Mouse (Mus musculus): Measurements from ENCODE around the gene Crebbp. TPM values are rescaled to one million over a fixed set of nuclear protein-coding genes. Genes with fewer than 3 reads are reported as not detected.

Gene Crebbp
- polyA plus RNA-seq, 1 experiment from 2014 or later = 45.7 TPM

GRCm38 (mm10) chr16:4035575-4035974 lies 178.2 kb downstream of the Crebbp start:
- no peak overlapping the region for H3K9ac ChIP-seq
- peaks cover 45% of the 10 kb centered on the region for H3K36me3 ChIP-seq
- no peaks in the 10 kb centered on the region for H3K27me3 ChIP-seq
- WGBS = 90% methylated on average over 2 of the region's 2 CpGs
- no peaks in the 10 kb centered on the region for H3K4me1 ChIP-seq
- no peak for ATAC-seq (ENCODE audit: low FRiP score)
- no peak overlapping the region for H3K4me2 ChIP-seq (replicated peaks)
- H3K4me3 ChIP-seq = no peak overlapping the region
- H3K9me3 ChIP-seq (replicated peaks) = no peaks in the 10 kb centered on the region
- H3K27ac ChIP-seq = no peak overlapping the region

DNA sequence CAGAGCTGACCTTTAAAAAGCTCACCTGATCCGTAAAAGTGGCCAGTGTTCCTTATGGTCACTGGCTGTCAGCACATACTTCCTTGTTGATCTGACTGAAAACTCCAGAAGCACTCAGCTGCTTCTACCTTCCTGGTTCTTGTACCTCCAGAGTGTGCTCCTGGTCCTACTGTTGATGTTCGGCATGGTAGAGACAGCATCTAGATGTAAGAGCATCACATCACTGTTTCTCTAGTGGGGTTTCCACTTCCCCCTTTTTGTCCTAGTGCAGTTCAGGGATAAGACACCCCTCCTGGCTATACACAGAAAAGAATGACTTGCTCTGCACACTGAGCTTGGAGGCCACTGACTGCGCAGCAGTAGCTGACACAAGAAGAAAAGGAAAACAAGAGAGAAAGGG lies 179.3 kb downstream of the Crebbp start:
- Histone ChIP-seq H3K27me3 (no peaks in the 10 kb centered on the region), H3K4me3 (no peak overlapping the region), H3K36me3 (peaks cover 34% of the 10 kb centered on the region), H3K27ac (no peak overlapping the region), H3K4me1 (no peaks in the 10 kb centered on the region), H3K4me2 (replicated peaks) (no peak overlapping the region), H3K9me3 (replicated peaks) (no peaks in the 10 kb centered on the region), H3K9ac (no peak overlapping the region)
- WGBS = 88% methylated on average over 3 of the region's 3 CpGs
- ATAC-seq (ENCODE audit: low FRiP score) = no peak

GRCm38 (mm10) chr16:4033971-4034370 lies 179.8 kb downstream of the Crebbp start:
- Histone ChIP-seq H3K36me3 (peaks cover 29% of the 10 kb centered on the region), H3K4me3 (no peak overlapping the region), H3K4me2 (replicated peaks) (no peak overlapping the region), H3K9ac (no peak overlapping the region), H3K9me3 (replicated peaks) (no peaks in the 10 kb centered on the region), H3K27ac (no peak overlapping the region), H3K27me3 (no peaks in the 10 kb centered on the region), H3K4me1 (no peaks in the 10 kb centered on the region)
- no peak for ATAC-seq (ENCODE audit: low FRiP score)
- 69% methylated on average over 5 of the region's 5 CpGs for WGBS

DNA sequence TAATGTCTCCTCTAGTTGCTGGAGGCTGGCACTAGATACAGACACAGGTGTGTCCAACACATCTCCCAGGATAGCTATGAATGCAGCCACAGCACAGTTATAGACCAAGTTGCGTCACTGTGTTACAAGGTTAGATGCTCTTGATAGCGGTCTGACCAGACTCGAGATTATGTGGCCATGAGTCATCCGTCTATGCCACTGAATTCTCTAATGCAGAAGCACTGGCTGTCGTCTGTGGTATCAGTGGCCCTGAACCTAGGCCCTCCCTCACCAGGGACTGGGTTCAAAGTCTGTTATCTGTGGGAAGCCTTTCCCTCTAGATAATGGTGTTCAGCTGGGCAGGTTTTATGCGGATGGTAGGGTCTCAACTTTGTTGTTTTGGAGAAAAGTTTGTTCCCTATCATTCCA lies 181.5 kb downstream of the Crebbp start:
- Histone ChIP-seq H3K9ac (no peak overlapping the region), H3K4me3 (no peak overlapping the region), H3K27ac (no peak overlapping the region), H3K36me3 (peaks cover 12% of the 10 kb centered on the region), H3K4me2 (replicated peaks) (no peak overlapping the region), H3K9me3 (replicated peaks) (no peaks in the 10 kb centered on the region), H3K27me3 (no peaks in the 10 kb centered on the region), H3K4me1 (no peaks in the 10 kb centered on the region)
- WGBS = 88% methylated on average over 6 of the region's 6 CpGs
- ATAC-seq (ENCODE audit: low FRiP score) = no peak

DNA sequence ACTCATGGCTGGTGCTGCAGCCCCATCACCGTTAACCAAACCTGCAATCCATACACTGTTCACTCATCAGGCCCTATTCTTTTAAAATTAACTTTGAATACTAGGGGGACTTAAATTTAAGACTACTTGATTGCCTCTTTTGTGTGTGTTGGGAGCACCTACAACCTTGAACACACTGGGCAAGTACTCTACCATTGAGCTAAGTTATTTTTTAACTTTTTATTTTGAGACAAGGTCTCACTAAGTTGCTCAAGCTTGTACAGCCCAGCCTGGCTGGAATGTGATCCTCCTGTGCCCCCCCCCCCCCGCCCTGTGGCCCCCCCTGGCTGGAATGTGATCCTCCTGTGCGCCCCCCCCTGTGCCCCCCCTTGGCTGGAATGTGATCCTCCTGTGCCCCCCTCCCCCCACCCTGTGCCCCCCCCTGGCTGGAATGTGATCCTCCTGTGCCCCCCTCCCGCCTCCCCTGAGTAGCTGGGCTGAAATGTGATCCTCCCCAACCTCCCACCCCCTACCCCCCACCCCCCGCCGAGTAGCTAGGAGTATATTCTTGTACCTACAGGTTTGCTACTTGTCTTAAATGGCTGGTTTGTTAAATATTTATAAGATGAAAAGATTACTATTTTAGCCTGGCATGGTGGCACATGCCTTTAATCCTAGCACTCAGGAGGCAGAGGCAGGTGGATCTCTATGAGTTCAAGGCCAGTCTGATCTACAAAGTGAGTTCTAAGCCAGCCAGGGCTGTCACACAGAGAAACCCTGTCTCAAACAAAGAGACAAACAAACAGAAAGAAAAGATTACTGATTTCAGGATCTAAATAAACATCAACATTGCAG lies 182.1 kb downstream of the Crebbp start:
- Histone ChIP-seq H3K4me1 (no peaks in the 10 kb centered on the region), H3K4me3 (no peak overlapping the region), H3K9me3 (replicated peaks) (no peaks in the 10 kb centered on the region), H3K4me2 (replicated peaks) (no peak overlapping the region), H3K27me3 (no peaks in the 10 kb centered on the region), H3K9ac (no peak overlapping the region), H3K27ac (no peak overlapping the region), H3K36me3 (peaks cover 7% of the 10 kb centered on the region)
- no peak for ATAC-seq (ENCODE audit: low FRiP score)
- WGBS = 61% methylated on average over 6 of the region's 6 CpGs

Small RNA genes within 50 kb of the gene (microRNA-seq; reads per million reads assigned to microRNA genes)
- gene Gm23413 = not detected

Other genes starting within 250 kb of the Crebbp start
- gene Nlrc3, start 237.4 kb downstream of the Crebbp start, polyA plus RNA-seq (2016; fragmentation: Nextera tagmentation; extraction: Ambion mirVana) = 0.96 and 1.2 TPM in 2 replicates
- 34.6 and 36.8 TPM in 2 replicates for gene Slx4, start 210.2 kb downstream of the Crebbp start, polyA plus RNA-seq (2016; fragmentation: Nextera tagmentation; extraction: Ambion mirVana)
- gene Dnase1, start 177.1 kb downstream of the Crebbp start, polyA plus RNA-seq (2016; fragmentation: Nextera tagmentation; extraction: Ambion mirVana) = 6.3 and 7.8 TPM in 2 replicates
- gene Trap1, start 136.2 kb downstream of the Crebbp start, polyA plus RNA-seq (2016; fragmentation: Nextera tagmentation; extraction: Ambion mirVana) = 60.6 and 61.3 TPM in 2 replicates
- 2.8 and 3.5 TPM in 2 replicates for gene Adcy9, start 206.5 kb upstream of the Crebbp start, polyA plus RNA-seq (2016; fragmentation: Nextera tagmentation; extraction: Ambion mirVana)